Mouse (Mus musculus) layer of hippocampus, adult 2 months (tissue): ENCODE measurements at regions not wholly inside any gene's neighbourhood (a gene's known extent, or its start where the extent isn't known, plus 50 kb on each side); places are given as distances from the start of the nearest gene placed in this dataset.

Source experiments
- DNase-seq, 2 experiments: peaks; one replicate each; pipeline ENCODE4 v3.0.0; 2022; ENCODE audit warnings: low spot score in 2 of 2
- H3K27ac ChIP-seq: fragments of 200-600 bp; 2 replicates; pipeline ENCODE4 v1.8.1; 2022
- H3K4me3 ChIP-seq: fragments of 200-600 bp; 2 replicates; pipeline ENCODE4 v1.8.1; 2022; ENCODE audit warnings: mild to moderate bottlenecking
- CTCF ChIP-seq: fragments of 200-600 bp; conservative IDR thresholded peaks from 2 replicates; pipeline ENCODE4 v1.8.1; 2022; ENCODE audit warnings: antibody characterized with exemption, mild to moderate bottlenecking, moderate library complexity

GRCm38 (mm10) chr9:61706263-61706755 lies 208.0 kb downstream of the Rplp1 start:
- no peak for DNase-seq
- no peak for TF ChIP-seq CTCF
- H3K27ac ChIP-seq = no peak overlapping the region
- no peak overlapping the region for H3K4me3 ChIP-seq

DNA sequence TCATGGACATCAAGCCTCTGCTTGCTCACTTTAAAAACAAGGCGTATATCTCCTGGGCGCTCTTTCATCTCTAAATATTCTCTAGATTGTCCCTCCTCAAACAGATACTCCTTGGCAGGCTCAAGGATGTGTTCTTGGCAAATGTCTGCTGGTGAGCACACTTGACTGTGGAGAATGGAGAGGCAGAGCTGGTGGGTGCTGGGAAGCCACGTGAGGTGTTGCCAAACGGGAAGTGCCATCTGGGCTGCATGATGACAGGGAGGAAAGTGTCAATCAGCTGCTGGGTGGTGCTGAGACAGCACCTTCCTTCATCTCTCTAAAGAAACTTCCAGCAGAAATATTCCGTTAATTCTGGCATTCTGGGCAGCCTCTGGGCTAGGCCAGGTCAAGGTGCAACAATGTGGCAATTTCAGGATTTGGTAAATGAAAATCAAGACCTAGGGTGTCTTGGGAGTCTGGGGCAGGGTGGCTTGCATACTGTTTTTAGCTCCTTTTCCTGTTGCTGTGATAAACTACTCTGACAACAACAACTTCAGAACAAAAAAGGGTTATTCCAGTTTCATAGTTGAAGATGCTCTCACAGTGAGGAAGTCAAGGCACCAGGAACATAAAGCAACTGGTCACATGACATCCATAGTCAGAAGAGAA lies 208.6 kb downstream of the Rplp1 start:
- no peak overlapping the region for H3K27ac ChIP-seq
- TF ChIP-seq CTCF = no peak
- H3K4me3 ChIP-seq = no peak overlapping the region
- peak; percentile 75 to 83 for DNase-seq

GRCm38 (mm10) chr9:61703301-61703700 lies 211.0 kb downstream of the Rplp1 start:
- no peak overlapping the region for H3K4me3 ChIP-seq
- TF ChIP-seq CTCF = no peak
- no peak overlapping the region for H3K27ac ChIP-seq
- DNase-seq = no peak

GRCm38 (mm10) chr9:61702280-61702966 lies 211.9 kb downstream of the Rplp1 start:
- no peak for DNase-seq
- Histone ChIP-seq H3K4me3 (no peak overlapping the region), H3K27ac (no peak overlapping the region)
- TF ChIP-seq CTCF = no peak

- Histone ChIP-seq H3K4me3 (no peak overlapping the region), H3K27ac (no peak overlapping the region)
- DNase-seq = no peak
- TF ChIP-seq CTCF = no peak
Measured at GRCm38 (mm10) chr9:61700576-61700975, 213.8 kb downstream of the Rplp1 start.

- Histone ChIP-seq H3K4me3 (no peak overlapping the region), H3K27ac (no peak overlapping the region)
- no peak for TF ChIP-seq CTCF
- DNase-seq = no peak
Measured at GRCm38 (mm10) chr9:61699618-61700017, 214.7 kb downstream of the Rplp1 start.

DNA sequence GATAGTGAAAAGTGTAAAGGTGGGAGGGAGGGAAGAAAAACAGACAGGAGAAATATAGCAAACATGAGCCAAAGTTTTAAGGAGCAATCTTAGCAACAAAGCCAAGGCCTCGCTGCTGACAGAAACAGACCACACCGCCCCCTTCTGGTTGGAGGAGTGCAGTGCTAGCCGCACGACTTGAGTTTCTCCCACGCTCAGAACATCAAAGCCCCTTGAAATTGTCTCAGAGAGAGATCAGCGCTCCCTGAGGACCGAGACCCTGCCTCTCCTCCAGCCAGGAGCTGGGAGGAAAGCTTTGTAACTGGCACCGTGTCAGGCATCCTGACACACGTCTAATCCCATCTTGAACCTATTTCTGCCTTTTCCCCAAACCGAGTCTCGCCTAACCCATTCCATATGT lies 216.4 kb downstream of the Rplp1 start:
- peak; percentile 29 to 79 for DNase-seq
- Histone ChIP-seq H3K4me3 (no peak overlapping the region), H3K27ac (no peak overlapping the region)
- peak; percentile 98 for TF ChIP-seq CTCF

GRCm38 (mm10) chr9:61696831-61697230 lies 217.5 kb downstream of the Rplp1 start:
- DNase-seq = no peak
- Histone ChIP-seq H3K4me3 (no peak overlapping the region), H3K27ac (no peak overlapping the region)
- TF ChIP-seq CTCF = no peak

DNA sequence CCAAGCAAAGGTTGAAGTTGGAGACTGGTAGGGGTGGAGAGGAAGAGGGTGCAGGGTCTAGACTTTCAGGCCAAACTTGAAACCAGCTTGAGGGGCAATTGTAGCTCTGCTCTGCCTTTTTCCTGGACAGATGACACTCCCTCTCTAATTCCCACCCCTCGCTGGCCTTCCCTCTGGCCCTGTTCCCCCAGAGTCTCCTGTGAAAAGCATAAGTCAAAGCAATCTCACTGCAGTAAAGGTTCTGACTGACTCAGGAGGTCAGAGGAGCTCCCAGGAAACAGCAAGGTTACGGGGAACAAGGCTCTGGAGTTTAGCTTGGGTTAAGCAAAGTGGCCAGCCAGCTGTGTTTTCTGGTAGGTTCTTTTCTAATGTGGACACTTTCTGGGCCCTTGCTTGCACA lies 218.5 kb downstream of the Rplp1 start:
- Histone ChIP-seq H3K27ac (no peak overlapping the region), H3K4me3 (no peak overlapping the region)
- TF ChIP-seq CTCF = no peak
- DNase-seq = no peak

DNA sequence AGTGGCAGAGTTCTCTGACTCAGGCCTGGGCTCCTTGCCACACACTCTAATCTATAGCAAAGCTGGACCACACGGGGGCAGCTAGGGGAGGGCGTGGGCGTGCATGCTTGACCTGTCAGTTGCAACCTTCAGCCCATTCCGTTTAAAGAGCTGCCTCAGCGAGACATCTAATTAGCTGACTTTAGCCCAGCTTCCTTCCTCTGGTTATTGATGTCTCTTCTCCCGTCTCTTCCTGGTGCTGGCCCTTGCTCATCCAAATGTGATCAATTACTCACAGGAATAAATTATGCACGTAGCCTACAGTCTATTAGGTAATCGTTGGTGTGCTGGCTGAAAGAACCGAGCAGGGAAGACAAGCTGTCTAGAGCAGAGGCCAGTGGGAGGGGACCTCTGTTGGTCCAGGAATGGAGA lies 219.0 kb downstream of the Rplp1 start:
- Histone ChIP-seq H3K27ac (no peak overlapping the region), H3K4me3 (no peak overlapping the region)
- no peak for DNase-seq
- no peak for TF ChIP-seq CTCF

- Histone ChIP-seq H3K27ac (no peak overlapping the region), H3K4me3 (no peak overlapping the region)
- TF ChIP-seq CTCF = no peak
- DNase-seq = no peak
Measured at GRCm38 (mm10) chr9:61694206-61694605, 220.1 kb downstream of the Rplp1 start.

DNA sequence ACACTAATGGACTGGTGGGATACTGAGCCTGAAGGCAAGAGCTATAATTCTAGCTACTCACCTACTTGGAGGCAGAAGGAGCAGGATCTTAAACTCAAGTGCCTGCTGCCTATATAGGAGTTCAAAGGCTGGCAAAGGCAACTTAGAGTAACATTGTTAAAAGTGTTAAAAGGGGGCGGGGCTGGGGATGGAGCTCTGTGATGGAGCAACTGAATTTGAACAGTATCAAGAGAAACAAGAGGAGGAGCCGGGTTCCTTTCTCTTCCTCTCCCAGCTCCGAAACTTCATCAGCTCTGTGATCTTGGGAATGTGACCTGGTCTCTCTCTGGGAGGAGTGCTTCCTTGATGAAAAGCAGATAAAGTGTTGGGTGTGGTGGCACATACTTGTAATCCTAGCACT lies 223.6 kb downstream of the Rplp1 start:
- no peak for TF ChIP-seq CTCF
- DNase-seq = no peak
- Histone ChIP-seq H3K27ac (no peak overlapping the region), H3K4me3 (no peak overlapping the region)

DNA sequence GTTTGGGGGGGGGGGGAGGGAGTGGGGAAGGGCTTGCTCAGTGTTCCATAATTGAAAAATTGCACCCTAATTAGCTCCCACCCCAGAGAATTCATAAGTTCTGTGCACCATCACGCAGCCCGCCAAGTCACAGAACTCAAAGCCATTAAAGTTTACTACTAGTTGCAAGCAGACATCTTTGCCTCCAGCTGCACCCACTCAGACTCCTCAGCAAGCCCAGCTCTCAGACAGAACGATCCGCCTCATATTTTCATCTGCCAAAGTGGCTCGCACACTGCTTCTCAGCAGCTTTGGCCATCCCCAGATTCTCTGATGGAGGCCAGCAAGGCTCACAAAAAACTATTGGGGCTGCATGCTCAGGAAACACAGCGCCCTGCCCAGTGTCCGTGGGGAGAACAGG lies 224.4 kb downstream of the Rplp1 start:
- DNase-seq = no peak
- Histone ChIP-seq H3K4me3 (no peak overlapping the region), H3K27ac (no peak overlapping the region)
- no peak for TF ChIP-seq CTCF

DNA sequence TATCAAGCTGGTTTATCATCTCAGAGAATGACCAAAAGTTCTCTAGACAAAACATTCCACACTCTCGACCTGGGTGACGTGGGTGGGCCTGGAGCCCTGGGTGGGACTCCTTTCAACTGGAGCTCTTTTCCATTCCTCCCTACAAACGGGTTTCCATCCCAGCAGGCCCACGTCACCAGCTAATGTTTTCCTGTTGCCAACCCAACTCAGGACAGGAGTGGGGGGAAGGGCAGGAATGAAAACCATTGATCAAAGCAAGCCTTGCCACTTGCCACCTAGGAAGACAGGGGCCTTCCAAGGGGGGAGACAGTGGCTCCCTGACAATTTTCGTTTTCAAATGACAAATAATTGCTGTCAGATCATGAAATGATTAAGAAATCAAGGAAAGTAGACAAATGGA lies 224.8 kb downstream of the Rplp1 start:
- DNase-seq = no peak
- H3K27ac ChIP-seq = no peak overlapping the region
- no peak overlapping the region for H3K4me3 ChIP-seq
- TF ChIP-seq CTCF = no peak

DNA sequence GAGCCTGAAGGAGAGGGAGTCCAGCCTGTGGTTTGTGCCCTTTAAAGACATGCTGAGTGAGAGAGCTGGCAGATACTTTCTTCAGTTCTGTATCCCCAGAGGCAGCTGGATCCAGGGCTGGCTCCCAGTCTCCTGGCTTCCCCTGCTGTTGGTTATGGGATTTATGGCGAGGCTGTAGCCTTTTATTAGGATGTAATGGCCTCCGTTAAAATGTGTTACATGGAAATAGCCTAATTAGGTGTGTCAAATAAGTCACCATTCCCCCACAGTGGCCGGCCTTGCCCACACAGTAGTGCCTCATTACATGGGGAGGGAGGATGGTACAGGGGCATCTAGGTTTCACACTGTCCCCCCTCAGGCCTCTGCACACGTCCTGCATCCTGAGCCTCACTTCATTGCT lies 230.8 kb downstream of the Rplp1 start:
- Histone ChIP-seq H3K4me3 (no peak overlapping the region), H3K27ac (no peak overlapping the region)
- DNase-seq = no peak
- TF ChIP-seq CTCF = no peak
